Mouse (Mus musculus) myocyte (in vitro differentiated cells): Measurements from ENCODE around the gene Shd.
"Not testable (repeated sequence)": the region's sequence is repeated elsewhere in the genome, so short reads cannot be mapped to it uniquely, and the experiment has no call there.

Source experiments
- CEBPB ChIP-seq: IDR thresholded peaks from 2 replicates; pipeline ENCODE4 v1.6.1; 2011; ENCODE audit warnings: mild to moderate bottlenecking, moderate library complexity; ENCODE audit not compliant: poor library complexity, insufficient read depth, severe bottlenecking
- E2F4 ChIP-seq: IDR thresholded peaks from one replicate; pipeline ENCODE4 v1.6.1; 2011; ENCODE audit warnings: mild to moderate bottlenecking, control low read depth, moderate library complexity; ENCODE audit not compliant: insufficient read depth
- POLR2A ChIP-seq: IDR thresholded peaks from one replicate; pipeline ENCODE4 v1.6.1; 2011; ENCODE audit warnings: low read depth, mild to moderate bottlenecking, control low read depth, moderate library complexity; ENCODE audit not compliant: insufficient read length
- POLR2AphosphoS2 ChIP-seq: IDR thresholded peaks from one replicate; pipeline ENCODE4 v1.6.1; 2011; ENCODE audit warnings: low read depth, control low read depth; ENCODE audit not compliant: insufficient read length
- USF1 ChIP-seq: IDR thresholded peaks from one replicate; pipeline ENCODE4 v1.6.1; 2011; ENCODE audit warnings: low read depth, mild to moderate bottlenecking, control low read depth, moderate library complexity

GRCm38 (mm10) chr17:55944866-55945682, 25.2 kb upstream of the Shd start:
- TF ChIP-seq E2F4, USF1, CEBPB: not testable (repeated sequence)
- peak; percentile 67 for TF ChIP-seq POLR2AphosphoS2
- peak; percentile 64 for TF ChIP-seq POLR2A
